Mouse (Mus musculus) brain, embryonic 14.5 days (tissue): Measurements from ENCODE around the gene Fam169b.

Source experiments
- CTCF ChIP-seq: fragments of 200-500 bp; IDR thresholded peaks from 2 replicates; pipeline ENCODE4 v1.5.1; 2012; ENCODE audit warnings: inconsistent platforms, mild to moderate bottlenecking, moderate library complexity, borderline replicate concordance; ENCODE audit not compliant: insufficient read depth, insufficient read length; ENCODE audit errors: extremely low read depth
- POLR2A ChIP-seq: fragments of 200-500 bp; IDR thresholded peaks from 2 replicates; pipeline ENCODE4 v1.6.1; 2012; ENCODE audit warnings: mild to moderate bottlenecking, inconsistent platforms, borderline replicate concordance; ENCODE audit not compliant: poor library complexity, insufficient read depth, insufficient read length, severe bottlenecking; ENCODE audit errors: extremely low read depth

DNA sequence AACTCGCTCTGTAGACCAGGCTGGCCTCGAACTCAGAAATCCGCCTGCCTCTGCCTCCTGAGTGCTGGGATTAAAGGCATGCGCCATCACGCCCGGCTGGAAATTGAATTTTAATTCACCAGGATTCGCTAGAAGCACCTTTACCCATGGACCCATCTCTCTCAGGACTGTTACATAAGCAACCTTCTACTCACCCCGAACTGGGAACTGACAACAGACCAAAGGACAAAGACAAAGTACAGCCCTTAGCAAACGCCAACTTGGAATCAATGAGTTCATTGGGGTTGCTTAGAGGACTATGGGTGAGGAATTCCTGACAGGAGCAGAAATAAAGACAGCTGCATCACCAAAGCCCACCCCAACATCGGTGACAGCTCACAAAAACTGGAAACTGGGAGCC is 1.0 kb upstream of the Fam169b start:
- no peak for TF ChIP-seq POLR2A
- no peak for TF ChIP-seq CTCF
